Mouse (Mus musculus): Measurements from ENCODE around the gene Acmsd.

DNA sequence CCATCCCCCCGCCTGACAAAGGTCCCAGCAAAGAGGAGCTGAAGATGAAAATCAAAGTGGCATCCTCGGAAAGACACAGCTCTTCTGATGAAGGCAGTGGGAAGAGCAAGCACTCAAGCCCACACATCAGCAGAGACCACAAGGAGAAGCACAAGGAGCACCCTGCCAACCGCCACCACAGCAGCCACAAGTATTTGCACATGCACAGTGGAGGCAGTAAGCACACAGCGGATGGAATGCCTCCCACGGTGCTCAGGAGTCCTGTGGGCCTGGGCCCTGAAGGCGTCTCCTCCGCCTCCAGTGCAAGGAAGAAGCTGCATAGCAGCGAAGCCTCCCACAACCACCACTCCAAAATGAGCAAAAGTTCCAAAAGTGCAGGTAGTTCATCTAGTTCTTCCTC, 73.7 kb downstream of the Acmsd start:
- no peak for TF ChIP-seq CTCF (IDR thresholded peaks at IDR 0.05)
- no peak for TF ChIP-seq EP300 (IDR thresholded peaks at IDR 0.05)

All from lung, postnatal 0 days (tissue).